Mouse (Mus musculus): ENCODE measurements around the gene Nek7.

Nek7 gene

DNA sequence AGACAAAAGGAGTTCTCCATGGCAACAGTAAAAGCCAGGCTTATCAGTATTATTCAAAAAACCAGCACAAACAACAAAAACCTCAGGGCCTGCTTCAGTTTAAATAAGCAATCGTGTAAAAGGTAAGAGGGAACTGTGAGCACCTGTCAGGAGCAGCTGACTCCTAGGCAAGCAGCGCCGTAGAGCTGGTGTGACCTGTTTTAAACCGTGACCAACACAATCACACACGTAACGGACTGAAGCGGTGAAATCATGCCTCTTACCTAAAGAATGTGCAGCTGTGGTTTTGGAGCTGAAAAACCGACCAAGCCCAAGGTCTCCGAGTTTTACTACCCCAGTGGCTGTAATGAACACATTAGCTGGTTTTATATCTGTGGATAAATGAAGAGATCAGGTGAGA, 104.6 kb downstream of the Nek7 start:
- no peak for DNase-seq (ENCODE audit: inconsistent ontology term)

DNA sequence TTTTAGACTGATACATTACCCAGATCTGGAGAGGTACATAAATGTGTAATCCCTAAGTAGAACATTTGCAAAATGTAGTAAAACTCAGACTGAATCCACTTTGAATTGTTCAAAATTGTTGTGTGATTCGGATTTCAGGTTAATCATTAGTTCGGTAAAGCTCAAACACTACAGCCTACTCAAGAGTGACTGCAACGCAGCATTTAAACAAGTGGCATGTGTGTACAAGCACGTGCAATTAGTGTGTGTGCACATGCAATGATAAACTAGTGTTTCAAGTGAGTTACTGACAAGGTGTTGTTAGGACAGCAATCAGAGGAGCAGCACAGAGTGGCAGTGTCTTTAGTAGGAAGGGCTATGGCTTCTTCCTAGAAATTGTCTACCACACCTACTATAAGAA, 106.0 kb downstream of the Nek7 start:
- DNase-seq (ENCODE audit: inconsistent ontology term) = no peak

DNA sequence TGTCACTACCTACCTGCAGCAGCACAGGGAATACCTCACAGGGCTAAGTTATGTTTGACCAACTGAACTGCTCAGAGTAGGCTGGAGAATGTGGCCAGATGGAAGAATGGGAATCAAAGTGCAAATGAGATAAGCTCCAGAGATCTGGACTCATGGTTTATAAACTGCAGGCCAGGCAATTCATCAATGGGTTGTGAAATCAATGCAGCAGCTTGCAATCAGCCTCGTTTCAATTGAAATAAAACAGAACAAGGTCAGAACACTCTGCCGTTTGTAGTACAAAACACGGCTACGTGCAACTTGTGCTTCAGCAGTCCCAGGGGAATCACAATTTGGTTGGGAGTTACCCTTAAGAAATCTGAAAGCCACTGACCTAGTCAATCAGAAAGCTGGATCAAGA, 109.4 kb downstream of the Nek7 start:
- no peak for DNase-seq (ENCODE audit: inconsistent ontology term)

DNA sequence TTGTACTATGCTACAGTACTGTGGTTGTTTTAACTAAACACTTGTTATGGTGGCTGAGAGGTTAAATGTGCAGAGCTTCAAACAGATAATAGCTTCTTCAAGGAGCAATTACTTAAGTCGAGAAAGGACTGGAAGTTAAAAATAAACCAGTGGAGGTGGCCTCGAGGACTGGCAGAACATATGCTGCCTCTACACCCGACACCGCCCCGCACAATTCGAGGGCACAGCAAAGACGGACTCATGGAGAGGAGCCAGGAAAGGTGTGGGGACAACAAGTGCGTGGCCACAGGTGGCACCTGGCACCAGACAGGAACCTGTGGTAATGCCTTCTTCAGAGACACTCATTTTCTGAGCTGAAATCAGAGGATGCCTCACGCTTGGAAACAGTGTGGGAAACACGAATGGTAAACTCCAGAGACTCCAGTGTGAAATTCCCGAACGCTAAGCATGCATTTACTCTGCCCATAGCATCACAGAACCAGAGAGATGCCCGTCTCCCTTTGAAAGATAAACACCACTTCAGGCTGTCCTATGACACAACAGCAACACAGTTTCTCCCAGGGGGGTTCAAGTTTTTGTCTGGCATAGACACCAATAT, 112.4 kb downstream of the Nek7 start:
- DNase-seq (ENCODE audit: inconsistent ontology term) = peak; percentile 6

DNA sequence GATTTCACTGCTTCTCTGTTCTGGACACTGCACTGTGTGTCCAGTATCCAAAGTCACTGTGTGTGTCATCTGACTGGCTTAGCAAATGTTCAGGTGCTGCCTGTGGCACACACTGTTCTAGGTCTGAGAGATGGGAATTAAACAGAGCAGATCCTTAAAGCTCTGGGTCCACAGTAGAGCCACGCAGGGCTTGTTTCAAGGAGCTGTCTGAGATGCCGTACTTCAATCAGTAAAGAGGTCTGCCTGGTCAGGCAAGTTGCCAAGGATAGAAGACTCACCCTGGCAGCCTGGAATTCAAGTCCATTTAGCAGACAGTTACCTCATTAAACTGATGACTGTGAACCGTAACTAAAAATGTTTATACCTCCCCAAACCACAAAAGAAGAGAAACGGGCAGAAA, 112.9 kb downstream of the Nek7 start:
- DNase-seq (ENCODE audit: inconsistent ontology term) = peak; percentile 90

DNA sequence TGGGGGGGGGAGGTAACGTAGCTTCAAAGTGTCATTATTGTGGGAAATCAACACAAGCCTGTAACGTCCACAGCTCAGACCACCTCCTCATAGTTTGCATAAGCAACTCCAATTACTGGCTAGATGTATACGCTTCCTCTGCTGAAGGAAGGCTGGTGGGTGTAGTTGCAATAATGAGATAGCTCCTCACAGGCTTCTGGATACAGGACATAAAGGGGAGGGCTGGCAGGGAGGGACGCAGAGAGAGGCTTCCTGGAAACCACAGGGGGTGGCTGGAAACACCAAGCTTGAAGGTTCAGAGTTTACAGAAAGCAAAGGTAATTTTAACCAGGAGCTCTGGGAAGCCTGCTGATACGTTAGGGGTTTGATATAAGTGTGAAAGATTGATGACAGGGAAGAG, 115.7 kb downstream of the Nek7 start:
- DNase-seq (ENCODE audit: inconsistent ontology term) = no peak

DNA sequence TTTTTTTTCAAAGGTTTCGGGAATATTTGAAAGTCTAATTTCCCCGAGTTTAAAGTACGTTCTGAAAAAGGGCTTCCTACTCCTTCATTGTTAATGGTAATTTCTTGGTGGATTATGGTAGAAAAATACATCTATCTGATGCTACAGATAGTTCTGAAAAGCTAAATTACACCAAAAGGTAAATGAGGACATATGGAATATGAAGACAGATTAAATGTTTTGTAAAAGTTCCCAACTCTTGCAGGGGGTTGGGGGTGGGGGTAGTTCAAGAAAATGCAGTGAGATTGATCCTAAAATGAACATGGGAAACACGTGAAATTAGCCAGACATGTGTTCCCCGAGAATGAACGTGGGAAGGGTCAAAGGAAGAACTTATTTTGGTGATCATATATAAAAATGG, 119.2 kb downstream of the Nek7 start:
- DNase-seq (ENCODE audit: inconsistent ontology term) = no peak

DNA sequence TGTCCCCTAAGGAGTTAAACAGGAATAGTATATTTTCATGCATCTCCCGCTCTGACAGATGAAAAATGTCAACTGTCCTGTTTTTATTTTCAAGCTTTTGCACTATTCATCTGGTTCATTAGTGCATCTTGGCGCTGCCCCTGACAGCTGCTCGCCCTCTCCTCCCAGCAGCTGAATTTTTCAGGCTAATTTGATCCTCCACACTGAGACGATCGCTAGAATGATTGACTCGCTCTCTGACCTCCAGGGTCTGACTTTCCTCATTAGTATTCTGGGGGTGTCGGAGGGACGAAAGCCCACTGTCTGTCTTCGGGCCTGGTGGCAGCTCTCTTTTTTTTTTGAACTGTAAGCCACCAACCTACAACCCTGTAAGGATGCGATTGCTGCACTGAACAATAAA, 119.8 kb downstream of the Nek7 start:
- peak; percentile 21 for DNase-seq (ENCODE audit: inconsistent ontology term)

DNA sequence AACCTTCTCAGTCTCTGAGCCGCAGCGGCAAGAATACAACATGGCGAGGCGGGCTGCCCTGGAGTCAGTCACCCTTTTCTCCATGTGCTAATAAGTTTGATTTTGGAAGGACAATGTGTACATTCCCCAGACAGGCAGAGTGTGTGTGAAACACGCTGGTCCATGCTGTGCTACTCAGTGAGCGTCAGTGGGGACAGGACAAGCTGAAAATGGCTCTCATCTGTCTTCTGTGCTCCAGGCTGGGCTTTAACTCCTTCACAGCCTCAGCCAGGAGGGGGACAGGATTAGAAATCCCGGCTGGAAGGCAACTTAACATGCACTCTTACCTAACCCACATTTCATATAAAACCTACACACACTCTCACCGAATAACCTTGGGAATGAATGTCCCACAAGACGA, 120.5 kb downstream of the Nek7 start:
- no peak for DNase-seq (ENCODE audit: inconsistent ontology term)

DNA sequence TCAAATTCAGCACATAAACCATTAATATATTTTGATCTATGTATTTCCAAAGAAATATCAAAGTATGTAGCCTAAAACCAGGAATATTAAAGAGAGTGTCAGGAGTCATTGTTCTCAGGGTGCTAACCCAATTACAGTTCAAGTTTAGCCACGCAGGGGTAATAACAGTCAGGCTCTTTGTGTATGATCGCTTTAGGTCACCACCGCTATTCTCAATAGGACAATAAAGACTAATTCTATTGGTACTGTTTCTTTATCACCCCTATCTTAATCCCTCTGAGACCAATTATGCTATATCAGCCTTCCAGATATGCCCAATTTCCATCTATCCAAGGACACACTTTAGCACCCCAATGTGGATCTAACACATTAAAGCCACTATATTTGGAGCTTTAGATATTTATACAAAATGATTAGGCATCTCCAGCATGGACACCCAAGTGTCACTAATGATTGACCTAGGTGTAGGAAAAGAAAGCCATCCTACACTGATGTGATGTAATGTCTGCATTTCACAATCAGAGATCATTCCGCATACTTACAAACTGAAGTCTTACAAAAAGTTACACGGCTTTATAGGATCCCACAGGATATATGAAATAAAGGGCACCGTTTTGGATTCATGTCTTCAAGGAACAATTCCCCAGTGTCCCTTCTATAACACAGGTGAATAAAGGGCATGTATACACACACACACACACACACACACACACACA, 128.4 kb downstream of the Nek7 start:
- no peak for DNase-seq (ENCODE audit: inconsistent ontology term)

DNA sequence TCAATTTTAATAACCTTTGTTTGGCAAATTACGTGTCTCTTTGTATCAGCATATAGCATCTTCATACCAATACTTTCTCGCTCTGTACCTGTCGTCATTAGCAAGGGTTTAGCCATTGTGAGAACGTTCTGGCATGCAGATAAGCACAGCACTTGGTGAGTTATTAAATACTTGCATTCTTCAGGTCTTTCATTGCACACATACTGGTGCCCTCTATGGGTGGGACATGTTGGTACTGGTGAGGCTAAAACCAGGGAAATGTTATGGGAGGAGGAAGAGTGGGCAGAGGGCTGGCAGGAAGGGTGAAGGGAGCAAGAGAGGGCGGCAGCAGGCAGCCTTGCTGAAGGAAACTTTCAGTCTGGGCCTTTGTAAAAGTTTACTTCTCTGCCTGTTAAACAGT, 132.4 kb downstream of the Nek7 start:
- DNase-seq (ENCODE audit: inconsistent ontology term) = no peak

DNA sequence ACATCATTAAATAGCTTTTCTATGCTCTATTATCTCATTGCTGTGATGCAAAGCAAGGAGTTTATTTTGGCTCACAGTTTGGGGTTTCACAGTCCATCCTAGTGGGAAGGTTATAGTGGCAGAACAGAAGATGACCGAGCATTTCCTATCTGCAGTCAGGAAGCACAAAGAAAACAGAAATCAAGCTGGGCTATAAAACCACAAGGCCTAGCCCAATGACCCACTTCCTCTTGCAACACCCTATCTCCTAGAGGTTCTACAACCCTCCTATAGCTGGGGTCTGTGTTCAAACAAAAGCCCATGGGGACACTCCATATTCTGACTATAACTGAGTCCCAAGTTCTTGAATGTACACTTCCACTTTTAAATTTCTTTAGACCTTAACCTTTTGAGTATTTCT, 139.2 kb downstream of the Nek7 start:
- no peak for DNase-seq (ENCODE audit: inconsistent ontology term)

DNA sequence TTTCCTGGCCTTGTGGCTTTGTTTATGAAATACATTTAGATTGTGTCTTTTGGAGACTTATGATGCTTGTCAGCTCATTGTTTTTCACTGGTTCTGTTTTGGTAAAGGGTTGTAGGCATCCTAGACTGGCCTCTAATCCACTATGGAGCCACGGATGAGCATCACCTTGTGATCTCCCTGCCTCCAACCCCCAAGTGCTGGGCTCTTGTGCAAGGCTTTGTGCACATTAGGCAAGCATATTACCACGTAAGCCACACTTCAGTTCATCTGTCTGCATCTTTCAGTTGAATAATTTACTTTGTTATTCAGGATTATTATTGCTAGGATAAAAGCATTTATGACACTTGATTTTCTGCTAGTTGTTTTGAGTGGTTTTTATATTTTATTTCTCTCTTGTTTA, 154.6 kb downstream of the Nek7 start:
- no peak for DNase-seq (ENCODE audit: inconsistent ontology term)

DNA sequence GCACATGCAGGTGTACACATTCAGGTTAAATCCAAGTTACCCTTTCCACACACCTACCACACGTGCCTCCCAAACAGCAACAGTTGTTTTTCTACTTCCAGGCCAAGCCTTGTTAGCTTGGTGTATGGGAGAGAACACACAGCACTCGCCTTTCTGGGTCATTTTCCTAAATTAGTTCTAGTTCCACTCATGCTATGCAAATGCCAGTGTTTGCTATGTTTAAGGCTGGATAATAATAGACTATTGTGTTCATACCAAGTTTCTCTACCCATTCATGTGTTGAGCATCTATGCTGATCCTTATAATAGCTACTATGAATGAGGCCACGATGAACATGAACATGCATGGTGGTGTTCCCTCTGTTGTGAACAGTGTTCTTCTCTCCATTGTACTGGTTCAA, 158.5 kb downstream of the Nek7 start:
- DNase-seq (ENCODE audit: inconsistent ontology term) = no peak

DNA sequence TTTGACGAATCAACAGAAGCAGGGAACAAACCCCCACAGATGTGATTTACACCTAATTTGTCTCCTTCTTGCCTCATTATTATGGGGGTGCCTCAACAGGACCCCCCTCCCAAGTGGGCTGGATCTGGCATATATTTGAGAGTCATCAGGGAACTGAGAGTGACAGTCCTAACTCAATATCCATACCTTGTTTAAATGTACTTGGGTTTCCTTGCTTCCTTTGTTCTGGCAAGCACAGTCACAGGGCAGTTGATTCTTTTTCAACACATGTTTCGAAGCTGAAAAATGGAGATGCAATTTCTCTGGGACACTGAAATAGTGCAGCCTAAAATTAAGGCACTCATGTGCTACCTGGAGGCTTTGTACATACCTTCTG, 170.5 kb downstream of the Nek7 start:
- no peak for DNase-seq (ENCODE audit: inconsistent ontology term)

DNA sequence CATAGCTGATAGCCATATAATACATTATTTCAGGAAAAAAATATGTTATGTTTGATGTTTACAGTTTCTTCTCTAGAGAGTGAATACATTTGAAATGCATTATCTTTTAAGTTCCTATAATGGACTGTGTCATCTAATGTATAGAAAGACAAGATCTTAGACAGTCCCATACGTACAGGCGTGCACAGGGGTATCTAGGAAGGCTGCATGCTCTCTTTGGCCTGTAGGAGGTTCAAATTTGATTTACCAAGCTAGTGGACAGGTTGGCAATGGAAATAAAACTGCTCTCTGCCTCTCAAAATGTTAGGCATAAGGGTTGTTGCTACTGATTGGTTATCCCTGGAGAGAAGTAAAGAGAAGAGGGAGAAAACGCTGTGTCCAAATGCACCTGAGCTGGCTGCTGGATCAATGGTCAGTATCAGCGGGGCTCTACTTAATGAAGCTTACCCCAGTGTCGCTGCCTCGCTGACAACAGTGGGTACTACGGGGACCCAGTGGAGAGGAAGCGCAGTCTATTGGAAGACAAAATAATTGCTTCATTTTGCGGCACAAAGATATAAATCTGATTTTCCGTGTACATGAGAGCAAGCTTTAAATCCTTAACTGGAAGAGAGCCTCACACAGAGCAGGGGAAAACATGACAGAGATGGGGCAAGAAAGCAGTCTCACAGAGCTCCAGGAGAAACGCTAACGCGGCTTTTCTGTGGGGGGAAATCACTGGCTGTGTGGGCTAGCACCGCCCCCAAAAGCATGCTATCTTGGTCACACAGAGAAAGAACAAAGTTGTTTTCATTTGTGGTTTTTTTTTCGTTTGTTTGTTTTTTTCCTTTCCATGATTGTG, 171.1 kb downstream of the Nek7 start:
- DNase-seq (ENCODE audit: inconsistent ontology term) = no peak

DNA sequence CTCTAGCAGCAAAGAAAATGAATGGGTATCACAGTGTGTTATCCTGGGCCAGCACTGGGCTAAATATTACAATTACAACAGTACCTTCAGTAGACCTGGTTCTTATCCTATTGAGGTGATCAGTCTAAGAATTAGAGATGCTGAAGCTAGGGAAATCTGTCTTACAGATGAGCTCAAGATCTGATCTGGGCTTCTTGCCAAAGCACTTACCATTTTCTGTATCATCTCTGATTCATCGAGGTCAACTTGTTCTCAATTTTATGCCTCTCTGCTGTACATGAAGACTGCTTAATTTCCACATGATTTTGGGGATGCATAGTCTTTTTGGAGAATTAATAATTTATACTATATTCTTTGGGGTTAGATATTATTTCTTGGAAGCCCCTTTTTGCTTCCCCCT, 173.1 kb downstream of the Nek7 start:
- peak; percentile 12 for DNase-seq (ENCODE audit: inconsistent ontology term)

All from Muller cell, postnatal 12 days (primary cell).